Mouse (Mus musculus) c-Kit-negative CD71-positive TER-119-positive erythroid progenitor cells, embryonic 14.5 days (primary cell): ENCODE data around the gene Zfp638.
"Not testable (repeated sequence)": the region's sequence is repeated elsewhere in the genome, so short reads cannot be mapped to it uniquely, and the experiment has no call there.

Source experiments
- DNase-seq: peaks from one replicate; pipeline ENCODE4 v3.0.0-alpha.2; 2013; ENCODE audit warnings: low read depth, low spot score

Zfp638 gene

DNA sequence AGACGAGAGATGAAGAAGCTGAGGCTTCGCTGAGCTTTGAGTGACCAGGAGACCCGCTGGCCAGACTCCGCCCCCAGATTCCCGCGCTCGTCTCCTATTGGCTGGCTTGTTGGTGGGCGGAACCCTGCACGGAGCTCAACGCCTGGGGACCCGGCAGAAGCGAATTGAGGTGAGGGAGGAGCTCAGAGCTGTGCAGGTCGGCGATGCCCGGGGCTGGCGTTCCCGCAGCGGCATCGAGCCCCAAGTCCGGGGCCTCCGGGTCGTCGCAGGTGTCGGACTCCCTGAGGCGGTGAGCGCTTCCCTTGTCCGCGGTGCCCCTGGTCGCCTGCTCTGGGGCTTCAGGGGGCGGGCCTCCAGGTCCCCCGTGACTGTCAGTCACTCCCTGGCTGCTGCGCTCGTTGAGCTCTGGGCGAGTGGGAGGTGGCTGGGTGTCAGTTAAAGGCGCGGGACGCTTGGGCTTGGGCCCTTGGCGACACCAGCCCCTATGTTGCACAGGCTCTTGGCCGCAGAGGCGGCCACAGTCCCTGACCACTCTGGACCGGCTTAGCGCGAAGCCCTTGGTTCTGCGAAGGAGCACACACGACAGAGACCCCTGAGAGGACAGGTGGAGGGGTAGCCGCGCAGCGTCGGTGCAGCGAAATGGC is at the start of gene Zfp638:
Gene Zfp638, plus strand, starts transcription at position 156 of the 644 bp plus-strand sequence.
- DNase-seq, result peak; percentile 79

DNA sequence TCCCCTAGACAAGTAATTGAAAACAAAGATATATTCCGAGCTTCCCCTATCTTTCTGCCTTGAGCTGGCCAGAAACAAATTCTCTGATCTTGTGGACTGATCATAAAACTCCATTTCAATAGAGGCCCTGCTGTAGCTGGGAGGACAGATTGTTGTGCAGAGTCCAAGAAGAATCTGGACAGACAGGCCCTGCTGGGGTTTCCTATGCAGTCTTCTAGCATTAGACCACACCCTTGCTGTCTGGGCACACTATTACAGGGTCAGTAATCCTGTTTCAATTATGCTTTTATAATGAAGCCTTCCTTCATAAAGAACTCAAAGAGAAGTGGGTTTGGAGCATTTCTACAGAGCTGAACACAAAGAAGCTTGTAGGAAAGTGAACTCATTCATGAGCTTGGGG is 47.9 kb upstream of the Zfp638 start:
- no peak for DNase-seq

DNA sequence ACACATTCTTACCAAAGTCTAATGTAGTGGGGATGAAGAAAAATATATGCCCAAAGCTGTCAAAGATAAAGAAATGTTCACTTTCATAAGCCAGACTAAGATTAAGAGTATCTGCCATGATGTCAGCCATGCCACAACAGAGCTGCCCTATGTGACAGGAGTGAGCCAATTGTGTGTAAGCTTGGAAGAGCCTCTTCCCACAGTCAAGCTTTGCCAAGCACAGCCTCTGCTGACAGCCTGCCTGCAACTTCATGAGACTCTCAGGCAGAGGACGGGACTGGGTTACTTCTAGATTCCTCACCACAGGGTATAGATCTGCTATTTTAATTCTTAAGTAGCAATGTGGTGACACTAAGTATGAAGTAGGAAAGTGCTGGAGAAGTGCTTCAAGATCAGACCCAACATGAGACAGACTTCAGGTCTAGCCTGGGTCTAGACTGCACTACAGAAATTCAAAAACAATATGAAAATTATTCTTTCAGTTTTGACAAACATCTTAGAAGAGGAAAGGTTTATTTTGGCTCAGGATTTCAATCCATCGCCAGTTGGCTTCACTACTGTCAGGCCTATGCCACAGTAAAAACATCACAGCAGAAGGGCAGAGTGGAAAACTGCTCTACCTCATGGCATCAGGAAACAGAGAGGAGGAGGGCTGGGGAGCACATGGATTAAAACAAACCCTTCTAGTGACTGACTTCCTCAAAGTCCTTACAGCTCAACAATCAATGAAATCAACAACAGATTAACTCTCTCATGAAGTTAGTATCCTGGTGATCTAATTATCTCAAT is 46.0 kb upstream of the Zfp638 start:
- no peak for DNase-seq

DNA sequence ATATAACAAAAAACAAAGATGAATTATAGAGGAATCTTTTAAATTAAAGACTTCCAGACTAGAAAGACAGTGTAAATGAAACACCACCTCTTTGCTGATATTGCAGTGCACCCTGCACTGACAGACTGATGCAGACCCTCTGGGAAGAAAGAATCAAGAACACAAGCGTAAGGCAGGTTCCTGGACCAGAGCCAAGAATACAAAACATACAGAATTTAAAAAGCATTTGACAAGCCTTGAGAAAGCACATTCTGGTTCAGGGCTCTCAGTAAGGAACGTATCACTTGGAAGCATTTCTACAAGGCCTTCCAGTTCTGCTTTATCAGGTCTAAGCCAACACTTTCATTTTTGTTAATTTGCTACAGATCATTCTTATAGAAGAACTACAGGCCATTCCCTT is 45.1 kb upstream of the Zfp638 start:
- DNase-seq, result no peak

DNA sequence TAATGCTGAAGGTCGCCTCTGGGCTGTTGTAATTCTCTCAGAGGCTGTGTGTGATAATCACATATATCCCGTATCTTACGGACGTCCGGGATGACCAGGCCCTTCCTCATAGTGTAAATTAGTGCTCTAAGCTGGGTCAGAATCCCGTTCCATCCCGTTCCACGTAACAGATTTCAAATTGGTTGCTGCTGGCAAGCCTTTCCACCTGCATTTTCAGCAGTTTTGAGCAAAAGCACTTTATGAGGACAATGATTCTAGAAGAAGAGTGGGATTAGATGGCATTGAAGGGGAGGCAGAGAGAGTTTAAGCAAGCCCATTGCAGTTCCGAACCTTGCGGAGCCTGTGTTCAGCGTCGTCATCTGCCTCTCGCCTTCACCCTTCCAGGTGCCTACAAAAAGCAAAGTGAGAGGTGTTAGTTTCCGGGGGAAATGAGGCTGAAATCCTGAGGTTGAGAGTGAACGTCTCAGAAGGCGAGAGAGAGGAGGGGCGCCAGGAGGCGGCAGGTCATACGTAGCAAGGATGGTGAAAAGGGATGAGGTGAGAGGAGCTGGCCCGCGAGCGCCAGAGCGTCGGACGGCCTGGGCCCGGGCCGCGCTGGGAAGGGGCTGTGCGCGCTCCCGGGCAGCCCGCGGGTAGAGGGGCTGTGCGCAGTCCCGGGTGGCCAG is 35.8 kb upstream of the Zfp638 start:
- DNase-seq, result peak; percentile 8

DNA sequence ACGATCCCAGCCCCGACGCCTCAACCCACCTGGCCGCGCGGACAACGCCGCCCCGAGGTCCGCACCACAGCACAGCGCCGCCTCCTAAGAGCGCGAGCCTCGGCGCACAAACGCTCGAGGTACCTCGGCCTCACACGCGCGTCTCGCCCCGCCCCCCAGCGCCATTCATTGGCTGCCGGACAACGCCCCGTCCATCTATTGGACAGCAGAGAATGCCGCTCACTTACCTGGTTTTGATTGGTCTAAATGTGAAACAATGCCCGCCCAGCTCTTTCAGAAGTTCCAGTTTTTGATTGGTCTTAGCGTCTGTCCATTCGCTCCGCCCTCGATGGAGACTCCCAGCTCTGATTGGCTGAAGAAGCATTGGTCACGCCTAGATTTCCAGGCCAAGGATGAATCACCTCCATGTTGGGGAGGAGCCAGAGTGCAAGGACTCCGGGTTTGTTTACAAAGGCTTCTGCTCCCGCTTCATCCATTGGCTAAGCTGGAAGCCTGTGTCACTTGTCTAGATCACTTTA is 35.2 kb upstream of the Zfp638 start, which contains the start of gene Paip2b:
Gene Paip2b, minus strand, starts transcription at position 136 of the 518 bp plus-strand sequence.
- DNase-seq, result peak; percentile 98

DNA sequence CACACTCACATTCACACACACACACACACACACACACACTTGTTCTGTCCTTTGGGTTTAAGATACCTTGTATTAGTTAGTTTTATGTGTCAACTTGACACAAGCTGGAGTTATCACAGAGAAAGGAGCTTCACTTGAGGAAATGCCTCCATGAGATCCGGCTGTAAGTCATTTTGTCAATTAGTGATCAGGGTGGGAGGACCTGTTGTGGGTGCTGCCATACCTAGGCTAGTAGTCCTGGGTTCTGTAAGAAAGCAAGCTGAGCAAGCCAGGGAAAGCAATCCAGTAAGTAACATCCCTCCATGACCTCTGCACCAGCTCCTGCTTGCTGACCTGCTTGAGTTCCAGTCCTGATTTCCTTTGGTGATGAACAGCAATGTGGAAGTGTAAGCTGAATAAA is 34.5 kb upstream of the Zfp638 start:
- DNase-seq, result not testable (repeated sequence)

DNA sequence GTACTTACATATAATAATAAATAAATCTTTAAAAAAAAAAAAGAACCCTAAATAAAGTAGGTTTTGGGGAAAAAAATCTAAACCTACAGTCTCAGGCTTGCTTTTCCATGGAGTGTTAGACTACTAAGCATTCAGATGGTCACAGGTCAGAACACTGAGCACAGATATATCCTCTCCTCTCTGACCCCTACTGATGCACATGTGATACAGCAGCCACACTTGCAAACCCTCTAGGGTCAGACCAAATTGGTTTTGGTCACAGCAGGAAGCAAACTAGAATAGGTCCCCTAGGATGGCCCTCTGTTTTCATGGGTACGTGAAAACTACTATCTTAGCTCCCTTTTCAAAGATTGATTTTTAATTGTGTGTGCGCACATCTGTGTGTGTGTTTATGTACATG is 30.1 kb upstream of the Zfp638 start:
- no peak for DNase-seq

DNA sequence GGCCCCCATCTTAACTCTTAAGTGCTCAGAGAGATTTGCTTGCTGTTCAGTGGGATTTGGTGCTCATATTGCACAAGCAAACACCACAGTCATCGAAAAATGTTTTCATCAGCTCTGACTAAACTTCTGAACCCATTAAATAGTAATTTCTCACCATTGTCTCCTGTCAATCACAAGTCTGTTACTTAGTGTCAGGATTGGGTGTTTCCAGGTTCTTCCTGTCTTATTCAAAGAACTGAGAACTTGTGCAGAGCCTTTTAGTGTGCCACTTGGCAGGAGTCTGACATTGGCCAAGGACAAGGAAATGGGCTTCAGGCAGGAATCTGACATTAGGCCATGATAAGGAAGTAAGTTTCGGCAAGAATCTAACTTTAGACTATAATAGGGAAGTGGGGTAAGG is 28.9 kb upstream of the Zfp638 start:
- no peak for DNase-seq

DNA sequence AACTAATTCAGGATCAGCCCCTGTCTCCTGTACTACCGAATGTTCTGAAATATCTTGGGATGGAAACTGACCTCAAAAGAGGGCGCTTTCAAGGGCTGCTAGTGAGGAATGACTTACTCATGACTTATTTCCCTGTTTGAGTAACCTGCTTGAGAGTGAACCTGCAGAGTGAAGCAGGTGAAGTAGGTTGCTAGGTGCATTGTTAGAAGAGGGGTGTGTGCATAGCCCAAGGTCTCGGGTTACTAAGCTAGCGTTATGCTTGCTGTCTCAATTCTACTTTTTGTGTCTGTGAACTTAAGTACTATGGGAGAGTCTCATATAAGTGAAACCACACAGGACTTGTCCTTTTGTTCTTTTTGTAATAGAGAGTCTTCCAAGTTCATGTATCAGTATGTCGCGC is 26.8 kb upstream of the Zfp638 start:
- no peak for DNase-seq

DNA sequence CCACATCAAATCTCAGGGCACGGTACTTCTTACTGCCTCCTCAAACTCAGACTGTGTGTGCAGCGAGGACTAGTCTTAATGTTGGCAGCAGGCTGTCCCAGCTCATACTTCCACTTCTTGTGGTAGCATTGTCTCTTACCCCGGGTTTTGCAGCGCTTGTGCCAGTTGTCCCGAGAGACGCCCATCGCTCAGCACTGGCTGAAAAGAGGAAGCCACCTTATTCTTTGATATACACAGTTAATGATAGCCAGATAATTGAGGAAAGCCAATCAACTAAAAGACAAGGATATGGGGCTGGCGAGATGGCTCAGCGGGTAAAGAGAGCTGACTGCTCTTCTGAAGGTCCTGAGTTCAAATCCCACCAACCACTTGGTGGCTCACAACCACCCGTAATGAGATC is 22.0 kb upstream of the Zfp638 start:
- no peak for DNase-seq

DNA sequence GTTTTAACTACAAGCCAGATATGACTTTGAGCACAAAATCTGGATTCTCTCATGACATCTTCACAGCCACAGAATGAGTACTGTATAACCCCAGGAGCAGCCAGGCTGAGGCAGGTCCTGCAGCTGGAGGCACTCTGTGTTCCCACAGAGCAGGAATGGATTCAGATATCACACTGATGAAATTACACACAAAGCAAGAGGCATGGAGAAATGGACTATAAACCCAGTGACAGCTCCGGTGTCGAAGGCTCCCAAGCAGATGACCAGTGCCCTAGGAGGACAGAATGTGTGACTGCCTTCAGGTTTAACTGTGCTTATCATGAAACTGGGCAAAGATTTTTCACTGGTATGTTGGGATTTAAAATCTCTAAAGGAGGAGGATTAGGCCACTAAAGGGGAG is 20.8 kb upstream of the Zfp638 start:
- DNase-seq, result no peak

DNA sequence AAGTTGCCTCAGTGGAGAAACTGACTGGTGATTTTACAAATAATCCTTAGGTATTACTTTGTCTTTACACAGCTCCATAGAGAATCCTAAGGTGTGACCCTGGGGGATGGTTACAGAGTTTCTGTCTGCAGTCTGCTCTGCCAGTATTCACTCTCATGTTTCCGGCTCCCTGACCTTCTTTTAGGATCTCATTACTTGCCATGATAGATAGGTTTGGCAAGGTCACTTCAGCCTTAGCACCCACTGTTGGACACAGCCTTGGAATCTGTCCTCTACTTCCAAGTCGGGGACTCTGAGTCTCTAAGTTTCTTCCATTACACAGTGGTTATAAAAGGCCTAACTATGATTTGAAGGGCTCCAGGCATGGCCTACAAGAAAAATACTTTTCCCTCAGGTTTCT is 17.5 kb upstream of the Zfp638 start:
- DNase-seq, result no peak

DNA sequence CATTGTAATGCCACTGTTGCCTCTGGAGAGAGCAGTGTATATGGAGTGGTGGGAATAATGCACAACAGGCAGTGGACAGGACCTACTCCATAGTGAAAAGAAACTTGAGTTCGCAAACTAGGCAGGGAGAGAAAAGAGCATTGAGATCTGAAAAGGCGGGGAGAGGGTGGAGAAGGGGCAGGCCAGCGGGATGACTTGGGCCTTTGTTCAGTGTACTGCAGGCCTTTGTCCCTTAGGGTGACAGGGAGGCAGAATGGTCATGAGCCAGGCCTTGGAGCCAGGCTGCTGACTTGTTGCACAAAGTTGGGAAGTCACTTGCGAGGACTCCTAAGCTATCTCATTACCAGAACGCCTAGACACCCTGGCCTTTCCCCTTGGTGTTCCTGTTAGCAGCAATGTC is 9.4 kb upstream of the Zfp638 start:
- DNase-seq, result no peak

DNA sequence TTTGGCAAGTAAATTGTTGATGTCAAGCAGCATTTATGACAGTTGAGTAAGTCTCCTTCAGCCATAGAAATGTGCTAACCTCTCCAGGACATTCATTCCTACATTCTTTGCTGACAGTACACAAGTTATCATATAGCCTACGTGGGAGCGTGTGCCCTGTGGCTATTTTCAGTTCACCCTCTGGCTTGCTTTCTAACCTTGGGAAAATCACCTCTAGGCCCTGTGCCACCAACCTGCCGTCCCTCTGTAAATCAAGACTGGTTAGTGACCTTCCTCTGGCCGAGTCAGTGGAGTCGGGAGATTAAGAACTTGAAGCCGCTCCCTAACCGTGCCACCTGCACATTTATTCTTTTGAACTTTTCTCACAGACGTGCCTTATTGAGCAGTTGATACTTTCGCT is 6.9 kb upstream of the Zfp638 start:
- DNase-seq, result no peak

DNA sequence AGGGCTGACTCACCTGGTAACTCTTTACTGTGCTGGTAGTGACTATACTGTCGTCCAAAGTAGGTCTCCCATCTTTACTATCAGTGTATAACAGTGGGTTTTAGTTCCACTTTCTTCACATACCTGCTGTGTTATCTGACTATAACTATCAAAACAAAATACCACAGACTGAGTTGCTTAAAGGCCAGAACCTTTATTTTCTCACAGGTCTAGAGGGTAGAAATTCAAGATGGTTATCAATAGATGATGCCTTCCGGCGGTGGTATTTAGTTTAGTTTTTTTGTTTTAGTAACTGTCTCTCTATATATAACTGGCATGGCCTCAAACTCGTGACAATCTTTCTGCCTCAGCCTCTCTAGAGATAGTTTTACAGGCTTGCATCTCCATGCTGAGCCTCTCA is 3.4 kb upstream of the Zfp638 start:
- DNase-seq, result no peak

DNA sequence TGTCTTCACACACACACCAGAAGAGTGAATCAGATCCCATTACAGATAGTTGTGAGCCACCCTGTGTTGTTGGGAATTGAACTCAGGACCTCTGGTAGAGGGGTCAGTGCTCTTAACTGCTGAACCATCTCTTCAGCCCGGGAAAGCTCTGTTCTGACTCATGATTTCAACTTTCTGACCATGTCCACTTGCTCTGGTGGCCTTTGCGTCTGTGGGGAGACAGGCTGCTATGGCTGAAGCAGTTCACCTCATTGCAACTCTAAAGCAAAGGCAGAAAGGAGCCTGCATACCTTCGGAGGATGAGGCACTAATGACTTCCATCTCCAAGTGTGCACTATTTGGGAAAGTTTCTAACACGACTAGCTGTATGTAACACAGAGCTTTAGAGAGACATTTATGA is 486 bp upstream of the Zfp638 start:
- no peak for DNase-seq

DNA sequence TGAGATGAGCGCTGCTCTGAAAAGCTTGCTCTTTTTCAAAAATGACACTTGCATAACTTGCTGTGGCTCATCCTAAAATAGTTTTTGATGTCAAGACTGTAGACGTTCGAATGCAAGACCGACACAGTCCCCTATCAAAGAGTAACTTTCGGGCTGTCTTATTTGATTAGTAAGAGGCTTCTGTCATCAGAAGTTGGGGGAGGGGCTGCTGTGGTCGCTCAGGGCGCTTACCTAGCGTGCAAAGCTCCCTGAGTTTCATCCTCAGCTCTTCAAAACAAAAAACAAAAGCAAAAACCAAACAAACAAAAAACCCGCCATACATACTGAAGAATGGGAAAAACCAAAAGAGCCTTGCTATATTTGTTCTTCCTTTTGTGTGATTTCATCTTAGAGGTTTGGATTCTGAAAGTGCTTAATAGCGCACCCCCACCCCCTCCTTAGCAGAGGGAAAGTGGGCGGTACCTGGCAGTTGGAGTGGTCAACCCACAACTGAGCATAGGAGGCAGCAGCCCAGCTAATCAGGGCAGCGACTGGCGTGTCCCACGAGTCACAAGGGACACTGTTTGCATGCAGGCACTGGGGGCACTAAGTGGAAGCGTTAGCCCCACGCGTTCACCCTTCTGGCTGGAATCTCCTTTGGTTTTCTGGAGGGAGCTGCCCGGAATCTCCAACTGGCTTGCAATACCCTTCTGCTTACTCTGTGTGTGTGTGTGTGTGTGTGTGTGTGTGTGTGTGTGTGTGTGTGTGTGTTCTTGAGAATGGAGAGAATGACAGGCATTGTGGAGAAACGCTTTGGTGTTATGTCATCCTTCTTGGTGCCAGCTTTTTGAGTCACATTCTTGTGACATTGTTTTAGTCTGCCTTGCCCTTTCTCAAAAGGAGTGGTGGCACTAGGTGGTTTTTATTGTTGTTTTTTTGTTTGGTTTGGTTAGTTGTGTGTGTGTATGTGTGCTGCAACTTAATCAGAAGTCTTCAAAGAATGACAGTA is 983 bp downstream of the Zfp638 start:
- DNase-seq, result no peak

DNA sequence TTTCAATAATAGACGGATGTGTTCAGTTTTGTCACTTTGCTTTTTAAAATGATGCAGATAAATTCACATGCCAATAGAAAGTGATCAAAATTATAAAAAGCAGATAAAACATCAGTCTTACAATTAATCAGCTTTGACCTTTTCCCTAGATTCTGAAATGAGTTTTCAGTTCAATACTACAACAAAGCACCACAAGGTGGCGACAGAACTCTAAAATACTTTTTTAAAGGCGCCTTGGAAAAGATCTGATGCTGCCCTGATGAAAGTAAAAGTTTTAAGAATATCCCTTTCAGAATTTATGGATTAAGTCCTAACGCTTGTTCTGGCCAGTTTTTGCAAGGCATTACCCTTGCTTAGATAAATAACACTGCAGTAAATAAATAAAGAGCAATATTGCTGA is 12.9 kb downstream of the Zfp638 start:
- peak; percentile 3 for DNase-seq

DNA sequence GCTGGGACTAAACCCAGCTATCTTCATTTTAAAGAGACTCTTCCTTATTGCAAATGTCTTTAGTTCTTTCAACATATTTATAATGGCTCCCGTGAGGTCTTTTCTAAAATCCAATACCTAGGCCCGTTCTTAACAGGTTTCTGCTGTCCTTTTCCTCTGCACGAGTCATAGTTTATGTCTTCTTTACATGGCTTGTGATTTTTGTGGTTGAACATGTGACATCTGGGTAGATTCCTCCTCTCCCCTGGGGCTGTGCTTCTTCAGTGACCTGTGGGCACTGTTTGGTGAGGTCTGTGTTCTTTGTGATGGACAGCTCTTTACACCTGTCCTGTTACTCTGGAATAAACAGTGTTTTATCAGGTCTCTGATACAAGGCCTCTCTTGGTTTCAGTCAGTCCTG is 19.9 kb downstream of the Zfp638 start:
- no peak for DNase-seq

DNA sequence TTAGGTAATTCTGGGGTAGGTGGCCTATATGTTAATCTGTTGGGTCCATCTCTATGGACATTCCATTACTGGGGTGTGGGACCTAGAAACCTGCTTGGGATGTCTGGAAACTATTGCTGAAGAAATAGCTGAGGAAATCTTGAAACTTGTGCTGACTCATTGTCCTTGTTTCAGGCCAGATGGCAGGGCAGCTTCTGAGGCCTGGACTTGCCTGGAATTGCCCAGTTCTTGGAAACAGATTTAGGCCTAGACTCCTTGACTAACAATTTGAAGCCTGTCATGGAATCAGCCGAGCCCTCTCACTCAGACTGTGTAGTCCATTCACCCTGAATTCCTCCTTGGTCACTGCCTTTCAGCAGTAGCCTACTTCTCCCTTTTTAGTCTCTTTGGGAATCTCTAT is 21.9 kb downstream of the Zfp638 start:
- no peak for DNase-seq
